Mouse (Mus musculus) retina, embryonic 14.5 days (tissue): ENCODE results near the gene Gm20696.

Source experiments
- DNase-seq: peaks from one replicate; pipeline ENCODE4 v3.0.0-alpha.2; 2015; ENCODE audit warnings: low spot score

Gene Gm20696

GRCm38 (mm10) chr6:99285026-99285425 lies 381.6 kb downstream of the Gm20696 start:
- no peak for DNase-seq

GRCm38 (mm10) chr6:99284019-99284418 lies 382.6 kb downstream of the Gm20696 start:
- DNase-seq = no peak

- DNase-seq = no peak
These were observed 383.5 kb downstream of the Gm20696 start for GRCm38 (mm10) chr6:99282866-99283657.

- no peak for DNase-seq
These were observed 385.2 kb downstream of the Gm20696 start for GRCm38 (mm10) chr6:99281433-99281832.

GRCm38 (mm10) chr6:99280619-99281018 lies 386.0 kb downstream of the Gm20696 start:
- DNase-seq = no peak

DNA sequence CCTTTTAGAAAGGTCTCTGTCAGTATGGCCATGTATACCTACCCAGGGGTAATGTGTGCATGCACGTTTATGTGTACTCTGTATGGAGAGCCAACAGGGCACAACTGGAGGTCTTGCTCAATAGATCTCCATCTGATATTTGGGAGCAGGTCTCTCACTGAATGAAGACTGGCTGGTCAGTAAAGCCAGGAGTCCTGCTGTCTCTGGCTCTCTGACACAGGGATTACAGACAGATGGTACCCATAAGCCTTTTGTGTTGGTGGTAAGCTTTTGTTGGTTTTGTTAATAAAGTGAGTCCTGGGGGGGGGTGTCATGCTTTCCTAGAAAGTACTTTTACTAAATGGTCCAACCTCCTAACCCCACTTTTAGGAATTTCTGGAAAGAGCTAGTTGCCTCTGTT lies 389.3 kb downstream of the Gm20696 start:
- no peak for DNase-seq

DNA sequence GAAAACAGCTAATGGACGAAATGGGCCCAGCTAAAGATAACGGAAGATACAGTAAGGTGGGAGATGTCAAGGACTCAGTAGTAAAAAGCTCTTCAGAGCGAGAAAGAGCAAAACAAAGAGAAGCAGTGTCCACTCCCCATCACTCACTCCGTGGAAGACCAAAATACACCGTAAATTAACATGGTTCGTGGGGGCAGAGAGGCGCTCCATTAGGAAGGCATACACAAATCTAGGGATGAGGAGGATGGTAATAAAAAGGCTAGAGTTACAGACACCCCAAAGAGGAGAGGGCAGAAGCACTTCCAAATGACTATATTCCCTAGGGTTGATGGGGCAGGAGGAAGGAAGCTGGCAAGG lies 390.3 kb downstream of the Gm20696 start:
- DNase-seq = no peak

DNA sequence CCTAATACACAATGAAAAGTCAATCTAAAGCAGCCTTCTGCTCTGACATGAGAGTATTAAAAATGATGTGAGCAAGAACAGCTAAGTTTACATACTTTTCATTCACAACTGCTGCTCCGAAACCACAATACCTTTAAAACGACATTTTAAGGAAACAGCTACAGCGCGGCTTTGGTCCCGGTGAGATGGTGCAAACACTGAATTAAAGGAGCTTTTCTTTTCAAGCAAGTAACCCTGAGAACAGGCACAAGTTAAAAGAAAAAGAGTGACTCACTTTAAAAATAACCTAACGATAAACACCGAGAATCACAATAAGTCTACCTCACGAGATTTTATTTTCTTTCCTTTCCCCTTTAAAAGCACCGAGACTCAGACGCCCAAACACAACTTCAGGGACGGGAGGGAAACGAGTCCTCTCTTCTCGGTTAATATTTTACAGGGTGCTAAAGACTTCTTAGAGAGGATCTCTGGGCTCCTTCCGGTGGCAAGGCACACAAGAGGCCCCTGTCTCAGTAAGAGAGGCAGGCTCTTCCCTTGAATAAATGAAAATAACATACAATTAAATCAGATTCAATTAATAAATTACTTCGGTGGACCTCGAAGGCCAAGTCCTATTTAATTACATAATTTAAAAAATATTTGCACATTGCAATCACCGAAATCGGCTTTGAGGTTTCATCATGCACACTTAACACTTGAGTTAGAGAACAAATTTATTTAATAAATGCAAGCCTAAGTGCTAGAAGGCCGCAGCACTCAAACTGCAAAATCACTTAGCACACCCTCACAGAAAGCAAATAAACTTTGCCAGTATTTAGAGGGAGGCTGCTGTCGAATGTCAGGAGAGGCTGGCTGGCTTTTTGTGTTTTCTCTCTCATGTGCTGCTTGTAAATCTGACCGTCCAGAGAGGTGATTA lies 391.0 kb downstream of the Gm20696 start:
- no peak for DNase-seq

- no peak for DNase-seq
These were observed 391.9 kb downstream of the Gm20696 start for GRCm38 (mm10) chr6:99274667-99275066.

GRCm38 (mm10) chr6:99274222-99274621 lies 392.4 kb downstream of the Gm20696 start:
- DNase-seq = no peak

DNA sequence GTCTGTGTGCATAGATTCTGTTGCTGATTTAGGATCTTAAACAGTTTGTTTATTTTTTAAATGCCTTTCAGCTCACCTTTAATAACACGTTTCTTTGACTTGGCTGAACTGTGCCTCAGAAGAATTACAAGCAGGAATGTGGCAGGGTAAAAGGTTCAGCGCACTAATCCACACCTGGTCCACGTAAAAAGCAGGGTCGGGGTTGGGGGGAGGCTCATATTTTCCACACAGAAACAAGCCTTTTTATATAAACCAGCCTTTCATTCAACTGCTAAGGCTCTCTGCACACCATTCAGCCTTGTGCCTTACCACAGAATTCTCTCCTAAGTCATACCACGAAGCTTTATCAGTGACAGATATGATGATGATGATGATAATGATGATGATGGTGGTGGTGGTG lies 393.4 kb downstream of the Gm20696 start:
- DNase-seq = no peak

DNA sequence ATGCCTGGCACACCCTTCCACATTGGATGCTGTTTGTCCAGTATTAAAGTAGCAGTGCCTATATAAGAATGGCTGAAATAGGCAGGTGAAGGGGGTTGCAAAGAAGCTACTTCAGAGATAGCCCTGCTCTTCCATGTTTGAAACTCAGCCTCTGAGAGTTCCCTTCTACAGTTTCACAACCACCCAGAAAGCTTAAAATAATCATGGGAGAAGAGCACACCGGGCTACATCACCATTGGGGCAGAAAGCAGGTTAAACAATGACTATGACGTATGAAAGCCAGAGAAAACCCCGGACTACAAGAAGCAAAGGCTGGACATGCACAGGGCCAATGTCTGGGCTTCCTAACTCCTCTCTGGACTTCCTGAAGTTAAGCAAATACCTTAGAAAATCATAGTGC lies 394.4 kb downstream of the Gm20696 start:
- no peak for DNase-seq

GRCm38 (mm10) chr6:99271741-99272140 lies 394.9 kb downstream of the Gm20696 start:
- no peak for DNase-seq

- no peak for DNase-seq
These were observed 396.7 kb downstream of the Gm20696 start for GRCm38 (mm10) chr6:99269921-99270320.

DNA sequence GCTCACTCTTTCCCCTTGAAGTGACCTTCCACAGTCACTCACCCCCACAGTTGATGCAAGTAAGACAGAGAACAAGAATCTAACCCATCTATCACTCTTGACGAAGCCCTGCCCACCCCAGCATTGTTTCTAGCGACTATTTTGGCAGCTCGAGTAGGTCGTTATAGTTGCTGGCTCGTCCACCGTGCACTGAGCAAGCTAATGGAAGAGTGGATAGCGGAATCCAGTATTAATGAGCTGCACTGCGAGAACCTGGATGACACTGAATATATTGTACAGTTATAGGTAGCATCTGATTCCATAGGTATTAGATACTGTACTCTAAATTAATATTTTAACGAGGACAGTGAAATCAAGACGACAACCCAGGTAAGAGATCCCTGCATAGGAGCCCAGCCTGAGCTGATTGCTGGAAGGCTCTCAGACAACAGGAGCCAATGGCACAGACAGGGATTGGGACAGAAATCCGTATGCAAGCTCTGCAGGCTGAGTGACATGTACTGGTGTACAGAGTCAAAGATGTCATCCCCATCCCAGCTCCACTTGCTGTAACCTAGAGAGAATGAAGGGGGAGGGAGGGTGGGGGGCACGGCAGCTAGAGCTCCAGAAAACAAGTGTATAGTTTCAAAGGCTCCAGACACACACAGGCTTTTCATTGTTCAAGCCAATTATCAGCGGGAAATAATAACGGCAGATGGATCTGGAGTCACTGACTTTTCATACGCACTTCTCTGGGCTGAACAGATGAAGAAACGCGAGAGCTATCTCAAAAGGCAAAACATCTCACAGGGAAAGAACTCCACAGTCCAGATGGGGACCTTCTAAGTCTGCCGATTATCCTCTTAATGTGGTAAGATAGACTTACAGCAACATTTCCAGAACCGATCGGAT lies 398.2 kb downstream of the Gm20696 start:
- no peak for DNase-seq

DNA sequence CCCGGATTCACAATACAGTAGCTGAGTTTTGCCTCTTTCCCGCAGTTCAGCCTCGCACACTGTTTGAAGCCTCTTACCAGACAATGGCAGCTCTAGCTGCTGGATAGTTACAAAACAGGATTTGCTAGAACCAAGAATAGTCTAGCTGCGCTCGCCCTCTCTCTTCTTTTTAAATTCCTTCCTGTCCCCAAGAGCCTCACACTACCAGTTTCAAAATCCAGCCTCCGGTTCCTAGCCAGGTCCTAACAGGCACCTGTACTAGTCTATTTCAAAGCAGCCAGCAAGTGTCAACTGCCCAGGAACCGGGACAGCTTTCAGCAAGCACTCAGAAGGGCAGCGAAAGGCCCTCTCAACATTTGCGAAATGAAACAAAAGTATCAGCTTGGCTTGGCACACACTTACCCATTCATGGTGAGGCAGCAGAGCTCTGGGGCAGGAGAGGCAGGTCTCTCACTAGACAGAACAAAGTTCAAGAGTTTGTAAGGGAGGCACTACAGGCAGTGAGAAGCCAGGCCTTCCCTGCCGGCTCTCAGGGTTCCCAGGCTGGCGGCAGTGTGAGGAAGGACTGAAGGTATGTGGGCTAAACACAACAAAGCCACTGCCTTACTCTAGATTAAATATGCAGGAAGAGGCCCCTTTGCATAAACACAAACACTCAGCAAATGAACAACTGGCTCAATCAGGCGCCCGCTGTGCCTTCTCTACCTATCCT lies 400.5 kb downstream of the Gm20696 start:
- no peak for DNase-seq

- no peak for DNase-seq
These were observed 401.4 kb downstream of the Gm20696 start for GRCm38 (mm10) chr6:99265173-99265572.

GRCm38 (mm10) chr6:99264192-99265093 lies 402.2 kb downstream of the Gm20696 start:
- no peak for DNase-seq

DNA sequence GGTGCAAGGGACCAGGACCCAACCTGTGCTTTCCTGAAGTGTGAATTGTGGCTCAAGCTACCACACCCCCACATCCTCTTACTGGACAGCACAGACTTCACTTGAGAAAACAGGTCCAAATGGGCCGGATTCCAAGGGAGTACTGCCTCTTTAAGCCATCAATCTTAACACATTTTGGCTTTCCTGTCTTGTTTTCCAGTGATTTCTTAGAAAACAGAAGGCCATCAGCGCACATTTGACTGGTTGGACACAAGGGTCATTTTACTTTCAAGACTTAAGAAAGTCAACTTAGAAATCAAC lies 402.8 kb downstream of the Gm20696 start:
- no peak for DNase-seq

GRCm38 (mm10) chr6:99263061-99263885 lies 403.3 kb downstream of the Gm20696 start:
- DNase-seq = no peak
